Mouse (Mus musculus) heart, embryonic 14.5 days (tissue): ENCODE data around the gene Wdsub1. TPM values are rescaled to one million over a fixed set of nuclear protein-coding genes. Genes with fewer than 3 reads are reported as not detected.

Experiments
- ATAC-seq: fragments of 200-750 bp; cut with Nextera tagmentation; 2 replicates; pipeline ENCODE4 v1.8.0; 2017; ENCODE audit warnings: low read depth, moderate TSS enrichment; ENCODE audit not compliant: insufficient number of reproducible peaks, insufficient read depth, low FRiP score
- H3K27ac ChIP-seq, 2 experiments: fragments of 200-500 bp in 1 of 2; fragments of 300-500 bp in 1 of 2; sonication (generic) in 1 of 2; replicated peaks in 1 of 2; 2 replicates each; pipeline ENCODE4 v1.5.1; 2012 to 2014; ENCODE audit warnings: low read depth in 2 of 2, low read length in 2 of 2, control low read depth in 1 of 2, mild to moderate bottlenecking in 1 of 2, mixed read lengths in 1 of 2; ENCODE audit not compliant: control insufficient read depth in 1 of 2, insufficient read depth in 1 of 2
- H3K27me3 ChIP-seq: fragments of 300-500 bp; sonication (generic); 2 replicates; pipeline ENCODE4 v1.6.1; 2014; ENCODE audit warnings: mild to moderate bottlenecking, low read length, control low read depth; ENCODE audit not compliant: control insufficient read depth, insufficient read depth
- H3K36me3 ChIP-seq: fragments of 300-500 bp; sonication (generic); 2 replicates; pipeline ENCODE4 v1.6.1; 2014; ENCODE audit warnings: mild to moderate bottlenecking, control low read depth, low read length, mixed read lengths; ENCODE audit not compliant: control insufficient read depth, insufficient read depth
- H3K4me1 ChIP-seq, 2 experiments: fragments of 200-500 bp in 1 of 2; fragments of 300-500 bp in 1 of 2; sonication (generic) in 1 of 2; 2 replicates each; pipeline ENCODE4 v1.6.1; 2012 to 2014; ENCODE audit warnings: low read length in 2 of 2, control low read depth in 1 of 2, mixed read lengths in 1 of 2; ENCODE audit not compliant: control insufficient read depth in 2 of 2, insufficient read depth in 2 of 2
- H3K4me2 ChIP-seq: fragments of 300-500 bp; sonication (generic); 2 replicates; pipeline ENCODE4 v1.6.1; 2014; ENCODE audit warnings: mild to moderate bottlenecking, low read length
- H3K4me3 ChIP-seq, 2 experiments: fragments of 200-500 bp in 1 of 2; fragments of 300-500 bp in 1 of 2; sonication (generic) in 1 of 2; 2 replicates each; pipeline ENCODE4 v1.5.1; 2012 to 2014; ENCODE audit warnings: low read length in 2 of 2, mild to moderate bottlenecking in 2 of 2, control low read depth in 1 of 2, low read depth in 1 of 2, moderate library complexity in 1 of 2; ENCODE audit not compliant: control insufficient read depth in 1 of 2, insufficient read depth in 1 of 2
- H3K9ac ChIP-seq: fragments of 300-500 bp; sonication (generic); 2 replicates; pipeline ENCODE4 v1.6.1; 2014; ENCODE audit warnings: mild to moderate bottlenecking, low read length
- H3K9me3 ChIP-seq: fragments of 300-500 bp; sonication (generic); 2 replicates; pipeline ENCODE4 v1.6.1; 2016; ENCODE audit warnings: low read length, control low read depth; ENCODE audit not compliant: control insufficient read depth
- WGBS: fragments of 180-500 bp; shearing (Covaris S2); extraction: QIAGEN DNeasy Blood & Tissue Kit; methylation state at CpG from one replicate; pipeline ENCODE4 v1.1.7; 2014; 5-methylcytosine and 5-hydroxymethylcytosine counted together
- polyA plus RNA-seq: library from polyadenylated mRNA; unstranded; fragments of >200 nt; fragmentation: Nextera tagmentation; extraction: Ambion mirVana; gene quantifications from 2 replicates; pipeline ENCODE4 v1.2.1, GENCODE M21; 2014

Gene Wdsub1
- polyA plus RNA-seq, result 52.4 and 55.8 TPM in 2 replicates

GRCm38 (mm10) chr2:59881831-59882741 is at the start of gene Wdsub1:
Gene Wdsub1 (minus strand): TSS chr2:59882591.
- Histone ChIP-seq H3K4me3 (peak within 1 kb of the TSS; percentile 89 to 95), H3K36me3 (peaks cover 5% of the 10 kb centered on the region; the same call in 1 of the 2 replicates), H3K9me3 (0 out of 2 replicates have a peak, but pooled peaks cover 2% of the 10 kb centered on the region), H3K9ac (peak within 1 kb of the TSS; percentile 89), H3K27me3 (no peaks in the 10 kb centered on the region), H3K4me1 (peaks cover 3 to 8% of the 10 kb centered on the region in 2 experiments; a peak in 3 of 4 replicates), H3K4me2 (peak within 1 kb of the TSS; percentile 71), H3K27ac (peak within 1 kb of the TSS; percentile 78 to 85)
- peak; percentile 97 for ATAC-seq
- WGBS, result 4% methylated on average over 55 of the region's 57 CpGs

DNA sequence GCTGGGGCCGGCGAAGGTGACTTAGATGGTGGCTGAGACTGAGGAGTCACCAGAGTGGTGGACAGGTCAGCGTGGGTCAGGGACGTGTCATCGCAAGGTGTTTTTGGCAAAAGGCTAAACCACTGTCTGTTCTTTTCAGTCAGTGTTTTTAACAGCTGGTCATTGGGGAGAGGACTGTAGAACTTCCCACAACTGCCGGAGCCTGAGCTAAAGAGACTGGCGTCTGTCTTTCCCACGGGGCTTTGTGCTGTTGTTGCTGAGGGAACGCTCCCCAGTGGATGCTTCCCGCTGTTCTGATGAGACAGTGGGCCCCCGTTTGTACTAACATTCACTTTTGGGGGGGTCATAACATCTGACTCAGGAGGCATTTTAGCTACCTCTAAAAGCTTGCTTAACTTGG is 31.2 kb upstream of the Wdsub1 start:
- Histone ChIP-seq H3K27me3 (no peaks in the 10 kb centered on the region), H3K4me2 (no peak overlapping the region), H3K4me3 (no peak overlapping the region), H3K27ac (no peak overlapping the region), H3K9ac (no peak overlapping the region), H3K9me3 (no peaks in the 10 kb centered on the region), H3K4me1 (no peaks in the 10 kb centered on the region), H3K36me3 (peaks cover 97% of the 10 kb centered on the region)
- ATAC-seq, result no peak
- WGBS, result 87% methylated on average over 11 of the region's 11 CpGs

DNA sequence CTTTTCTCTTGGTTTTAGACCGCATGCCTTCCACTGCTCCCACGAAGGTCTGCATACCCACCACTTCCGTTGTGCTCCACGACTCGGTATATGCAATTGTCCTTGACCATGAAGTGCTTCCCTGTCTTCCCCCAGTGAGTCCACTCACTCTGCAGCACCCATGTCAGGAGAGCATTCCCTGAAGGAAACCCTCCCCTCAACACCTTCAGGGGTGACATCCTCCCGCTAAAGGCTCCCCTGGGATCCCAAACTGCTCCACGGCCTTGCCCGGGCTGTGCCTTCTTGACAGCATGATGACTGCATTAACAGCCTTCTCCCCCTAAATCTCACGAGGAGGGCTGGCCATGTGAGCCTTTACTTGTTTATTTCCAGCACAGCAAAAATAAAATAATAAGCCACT is 25.7 kb upstream of the Wdsub1 start:
- no peaks in the 10 kb centered on the region for H3K27me3 ChIP-seq
- ATAC-seq, result no peak
- no peak overlapping the region for H3K4me3 ChIP-seq
- WGBS, result 90% methylated on average over 9 of the region's 9 CpGs
- no peak overlapping the region for H3K9ac ChIP-seq
- H3K27ac ChIP-seq, result no peak overlapping the region
- no peak overlapping the region for H3K4me2 ChIP-seq
- no peaks in the 10 kb centered on the region for H3K9me3 ChIP-seq
- H3K4me1 ChIP-seq, result 0 out of 4 replicates have a peak, but pooled peaks cover 0 to 3% of the 10 kb centered on the region in 2 experiments
- peaks cover 78% of the 10 kb centered on the region for H3K36me3 ChIP-seq

DNA sequence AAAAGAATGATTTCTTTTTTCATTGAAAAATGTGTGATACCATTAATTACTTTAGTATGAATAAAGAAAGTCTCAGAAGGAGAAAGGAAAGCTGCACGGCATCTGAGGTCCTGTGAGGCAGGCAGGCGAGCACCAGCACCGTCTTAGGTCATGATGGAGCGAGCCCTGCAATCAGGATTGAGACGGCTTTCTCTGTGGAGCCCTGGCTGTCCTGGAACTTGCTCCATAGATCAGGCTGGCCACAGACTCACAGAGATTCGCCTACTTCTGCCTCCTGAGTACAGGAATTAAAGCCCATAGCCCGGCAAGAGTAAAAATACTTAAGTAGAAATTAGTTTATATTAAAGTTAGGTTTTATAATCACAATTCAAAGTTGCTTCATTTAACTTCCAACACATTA is 21.6 kb upstream of the Wdsub1 start:
- 84% methylated on average over 7 of the region's 7 CpGs for WGBS
- ATAC-seq, result no peak
- no peak overlapping the region for H3K4me3 ChIP-seq
- H3K9ac ChIP-seq, result no peak overlapping the region
- H3K4me1 ChIP-seq, result 0 out of 4 replicates have a peak, but pooled peaks cover 0 to 3% of the 10 kb centered on the region in 2 experiments
- no peaks in the 10 kb centered on the region for H3K9me3 ChIP-seq
- no peak overlapping the region for H3K4me2 ChIP-seq
- H3K27ac ChIP-seq, result no peak overlapping the region
- no peaks in the 10 kb centered on the region for H3K27me3 ChIP-seq
- peaks cover 72% of the 10 kb centered on the region for H3K36me3 ChIP-seq

DNA sequence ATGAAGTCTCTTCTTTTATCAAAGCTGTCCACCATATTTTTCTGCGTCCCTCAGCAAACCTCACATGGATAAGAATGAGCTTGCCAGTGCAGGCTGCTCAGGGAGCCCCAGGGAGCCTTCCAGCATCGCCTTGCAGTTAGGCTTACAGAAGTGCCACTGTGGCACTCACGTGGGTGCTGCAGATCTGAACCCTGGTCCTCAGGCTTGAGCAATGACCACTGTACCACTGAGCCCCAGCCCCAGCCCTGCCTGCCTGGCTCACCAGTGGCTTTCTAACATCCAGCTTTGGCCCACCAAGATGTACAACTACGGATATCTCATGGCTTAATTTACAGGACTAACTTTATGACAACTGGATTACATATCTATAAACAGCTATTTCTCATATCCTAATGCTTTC is 16.3 kb upstream of the Wdsub1 start:
- ATAC-seq, result no peak
- H3K4me3 ChIP-seq, result no peak overlapping the region
- 84% methylated on average over 4 of the region's 4 CpGs for WGBS

DNA sequence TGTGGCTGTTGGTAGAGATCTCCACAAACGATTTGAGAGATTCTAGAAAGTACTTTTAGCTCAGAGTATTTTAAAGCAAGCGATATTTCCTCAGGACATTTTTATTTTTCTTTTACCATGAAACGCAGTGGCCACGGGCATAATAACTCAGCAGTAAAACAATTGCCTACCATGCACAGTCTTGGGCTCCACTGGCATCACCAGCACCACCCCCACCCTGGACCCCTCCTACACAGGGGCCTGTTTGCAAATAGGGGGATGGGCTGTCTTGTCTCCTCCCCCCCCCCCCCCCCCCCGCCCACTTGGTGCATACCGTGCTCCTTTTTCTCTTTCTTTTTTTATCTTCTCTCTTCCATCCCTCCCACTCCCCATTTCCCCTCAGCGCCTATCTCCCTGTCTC is 15.7 kb upstream of the Wdsub1 start:
- Histone ChIP-seq H3K4me1 (peaks cover 0 to 14% of the 10 kb centered on the region in 2 experiments; a peak in 2 of 4 replicates), H3K9ac (no peak overlapping the region), H3K27me3 (no peaks in the 10 kb centered on the region), H3K9me3 (no peaks in the 10 kb centered on the region), H3K36me3 (peaks cover 43% of the 10 kb centered on the region), H3K4me2 (no peak overlapping the region), H3K4me3 (no peak overlapping the region), H3K27ac (no peak overlapping the region)
- no peak for ATAC-seq
- WGBS, result 88% methylated on average over 5 of the region's 7 CpGs

More for the DNA sequence above, 16.3 kb upstream of the Wdsub1 start:
- no peaks in the 10 kb centered on the region for H3K27me3 ChIP-seq
- peaks cover 47% of the 10 kb centered on the region for H3K36me3 ChIP-seq
- H3K9ac ChIP-seq, result no peak overlapping the region
- peaks cover 0 to 16% of the 10 kb centered on the region in 2 experiments; a peak in 2 of 4 replicates for H3K4me1 ChIP-seq
- H3K9me3 ChIP-seq, result no peaks in the 10 kb centered on the region
- no peak overlapping the region for H3K4me2 ChIP-seq
- H3K27ac ChIP-seq, result no peak overlapping the region

DNA sequence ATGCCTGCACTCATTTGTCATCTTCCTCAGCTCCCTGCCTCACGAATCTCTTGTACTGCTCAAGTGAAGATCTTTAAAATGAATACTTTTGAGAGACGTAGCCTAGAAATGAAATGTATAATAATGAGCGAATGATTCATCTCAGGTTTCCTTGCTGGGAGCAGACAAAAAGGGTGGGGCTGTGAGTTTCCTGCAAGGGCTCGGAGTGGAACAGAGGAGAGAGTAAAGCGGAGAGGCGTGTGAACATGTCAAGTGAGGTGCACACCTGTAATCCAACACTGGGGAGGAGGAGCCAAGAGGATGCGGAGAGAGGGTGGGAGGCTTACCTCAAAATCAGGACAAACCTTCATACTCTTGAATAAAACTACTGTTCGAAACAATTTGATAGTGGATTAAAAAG is 14.4 kb upstream of the Wdsub1 start:
- no peaks in the 10 kb centered on the region for H3K9me3 ChIP-seq
- H3K4me1 ChIP-seq, result peaks cover 0 to 14% of the 10 kb centered on the region in 2 experiments; a peak in 2 of 4 replicates
- peaks cover 38% of the 10 kb centered on the region for H3K36me3 ChIP-seq
- no peaks in the 10 kb centered on the region for H3K27me3 ChIP-seq
- 67% methylated on average over 8 of the region's 8 CpGs for WGBS
- no peak overlapping the region for H3K4me3 ChIP-seq
- H3K9ac ChIP-seq, result no peak overlapping the region; the same call in 1 of the 2 replicates
- no peak overlapping the region for H3K4me2 ChIP-seq
- ATAC-seq, result no peak
- peak overlapping the region; percentile 15 to 32; a peak in 2 of 4 replicates for H3K27ac ChIP-seq
